Mouse (Mus musculus): ENCODE measurements at regions not wholly inside any gene's neighbourhood (a gene's known extent, or its start where the extent isn't known, plus 50 kb on each side); places are given as distances from the start of the nearest gene placed in this dataset.
"Not testable (repeated sequence)": the region's sequence is repeated elsewhere in the genome, so short reads cannot be mapped to it uniquely, and the experiment has no call there.

- ATAC-seq (replicated peaks; ENCODE audit: low read depth, poor library complexity, severe bottlenecking) = no peak
Measured at GRCm38 (mm10) chr17:26335551-26335950, 79.1 kb upstream of the Neurl1b start.

- no peak for ATAC-seq (replicated peaks; ENCODE audit: low read depth, poor library complexity, severe bottlenecking)
Measured at GRCm38 (mm10) chr17:26336011-26336410, 78.6 kb upstream of the Neurl1b start.

- no peak for ATAC-seq (replicated peaks; ENCODE audit: low read depth, poor library complexity, severe bottlenecking)
Measured at GRCm38 (mm10) chr17:26337106-26337505, 77.5 kb upstream of the Neurl1b start.

- not testable (repeated sequence) for ATAC-seq (replicated peaks; ENCODE audit: low read depth, poor library complexity, severe bottlenecking)
Measured at GRCm38 (mm10) chr17:26345436-26345835, 69.2 kb upstream of the Neurl1b start.

- ATAC-seq (replicated peaks; ENCODE audit: low read depth, poor library complexity, severe bottlenecking) = peak; percentile 56; the same call in 1 of the 2 replicates
Measured at GRCm38 (mm10) chr17:26348116-26348515, 66.5 kb upstream of the Neurl1b start.

- ATAC-seq (replicated peaks; ENCODE audit: low read depth, poor library complexity, severe bottlenecking) = no peak
Measured at GRCm38 (mm10) chr17:26349741-26350140, 64.9 kb upstream of the Neurl1b start.

- no peak for ATAC-seq (replicated peaks; ENCODE audit: low read depth, poor library complexity, severe bottlenecking)
Measured at GRCm38 (mm10) chr17:26350216-26350615, 64.4 kb upstream of the Neurl1b start.

GRCm38 (mm10) chr17:26351991-26352390, 62.6 kb upstream of the Neurl1b start:
- no peak for ATAC-seq (replicated peaks; ENCODE audit: low read depth, poor library complexity, severe bottlenecking)

GRCm38 (mm10) chr17:26352712-26353111, 61.9 kb upstream of the Neurl1b start:
- peak; percentile 66 for ATAC-seq (replicated peaks; ENCODE audit: low read depth, poor library complexity, severe bottlenecking)

GRCm38 (mm10) chr17:26354431-26354830, 60.2 kb upstream of the Neurl1b start:
- no peak for ATAC-seq (replicated peaks; ENCODE audit: low read depth, poor library complexity, severe bottlenecking)

- ATAC-seq (replicated peaks; ENCODE audit: low read depth, poor library complexity, severe bottlenecking) = no peak
Measured at GRCm38 (mm10) chr17:26355301-26355700, 59.3 kb upstream of the Neurl1b start.

GRCm38 (mm10) chr17:26356906-26357305, 57.7 kb upstream of the Neurl1b start:
- no peak for ATAC-seq (replicated peaks; ENCODE audit: low read depth, poor library complexity, severe bottlenecking)

GRCm38 (mm10) chr17:26357784-26358183, 56.8 kb upstream of the Neurl1b start:
- ATAC-seq (replicated peaks; ENCODE audit: low read depth, poor library complexity, severe bottlenecking) = no peak

GRCm38 (mm10) chr17:26360711-26361110, 53.9 kb upstream of the Neurl1b start:
- ATAC-seq (replicated peaks; ENCODE audit: low read depth, poor library complexity, severe bottlenecking) = no peak

- no peak for ATAC-seq (replicated peaks; ENCODE audit: low read depth, poor library complexity, severe bottlenecking)
Measured at GRCm38 (mm10) chr17:26361420-26361819, 53.2 kb upstream of the Neurl1b start.

GRCm38 (mm10) chr17:26361992-26362391, 52.6 kb upstream of the Neurl1b start:
- no peak for ATAC-seq (replicated peaks; ENCODE audit: low read depth, poor library complexity, severe bottlenecking)

- ATAC-seq (replicated peaks; ENCODE audit: low read depth, poor library complexity, severe bottlenecking) = no peak
Measured at GRCm38 (mm10) chr17:26362586-26363361, 51.9 kb upstream of the Neurl1b start.

GRCm38 (mm10) chr17:26363853-26364532, 50.6 kb upstream of the Neurl1b start:
- ATAC-seq (replicated peaks; ENCODE audit: low read depth, poor library complexity, severe bottlenecking) = no peak
